Mouse (Mus musculus): ENCODE measurements at regions not wholly inside any gene's neighbourhood (a gene's known extent, or its start where the extent isn't known, plus 50 kb on each side); places are given as distances from the start of the nearest gene placed in this dataset.

GRCm38 (mm10) chr8:104008756-104009155 is 92.7 kb upstream of the Cdh5 start:
- no peaks in the 10 kb centered on the region for H3K27me3 ChIP-seq (ENCODE audit: control insufficient read depth, insufficient read depth, low read length)
- intact Hi-C loops (cut with DNase I), result no loop called here
- H3K9ac ChIP-seq (ENCODE audit: low read depth, low read length), result no peak overlapping the region

GRCm38 (mm10) chr8:104009306-104009705 is 92.1 kb upstream of the Cdh5 start:
- H3K79me2 ChIP-seq (replicated peaks; ENCODE audit: control insufficient read depth, insufficient read depth, low read length), result no peaks in the 10 kb centered on the region

More at GRCm38 (mm10) chr8:104008756-104009155, 92.7 kb upstream of the Cdh5 start:
- WGBS, result 77% methylated on average over 5 of the region's 5 CpGs
- no peak overlapping the region for H3K4me3 ChIP-seq
- H3K27ac ChIP-seq, result no peak overlapping the region
- no peak for DNase-seq
- no peak for TF ChIP-seq EP300 (IDR thresholded peaks at IDR 0.05; ENCODE audit: insufficient read depth, low read depth, low read length)
- H3K4me1 ChIP-seq (ENCODE audit: control insufficient read depth, insufficient read depth, low read length), result no peaks in the 10 kb centered on the region
- no peaks in the 10 kb centered on the region for H3K79me2 ChIP-seq (replicated peaks; ENCODE audit: control insufficient read depth, insufficient read depth, low read length)
- no peaks in the 10 kb centered on the region for H3K36me3 ChIP-seq (ENCODE audit: control insufficient read depth, insufficient read depth, low read length)

GRCm38 (mm10) chr8:104022231-104022630 is 79.2 kb upstream of the Cdh5 start:
- no peak for TF ChIP-seq EP300 (IDR thresholded peaks at IDR 0.05; ENCODE audit: insufficient read depth, low read depth, low read length)
- TF ChIP-seq CTCF (IDR thresholded peaks at IDR 0.05), result no peak
- TF ChIP-seq POLR2A (IDR thresholded peaks at IDR 0.05; ENCODE audit: insufficient read depth, low read depth, low read length), result no peak
- no peak overlapping the region for H3K4me3 ChIP-seq
- H3K27me3 ChIP-seq (ENCODE audit: control insufficient read depth, insufficient read depth, low read length), result no peaks in the 10 kb centered on the region
- H3K9ac ChIP-seq (ENCODE audit: low read depth, low read length), result no peak overlapping the region
- 69% methylated on average over 7 of the region's 7 CpGs for WGBS
- H3K79me2 ChIP-seq (replicated peaks; ENCODE audit: control insufficient read depth, insufficient read depth, low read length), result no peaks in the 10 kb centered on the region
- peaks cover 3% of the 10 kb centered on the region for H3K4me1 ChIP-seq (ENCODE audit: control insufficient read depth, insufficient read depth, low read length)
- intact Hi-C loops (cut with DNase I), result no loop called here
- no peaks in the 10 kb centered on the region for H3K36me3 ChIP-seq (ENCODE audit: control insufficient read depth, insufficient read depth, low read length)
- DNase-seq, result no peak
- H3K27ac ChIP-seq, result no peak overlapping the region

More at GRCm38 (mm10) chr8:104009306-104009705, 92.1 kb upstream of the Cdh5 start:
- intact Hi-C loops (cut with DNase I), result no loop called here
- TF ChIP-seq POLR2A (IDR thresholded peaks at IDR 0.05; ENCODE audit: insufficient read depth, low read depth, low read length), result no peak
- no peak for TF ChIP-seq EP300 (IDR thresholded peaks at IDR 0.05; ENCODE audit: insufficient read depth, low read depth, low read length)
- Histone ChIP-seq H3K9ac (ENCODE audit: low read depth, low read length) (no peak overlapping the region), H3K36me3 (ENCODE audit: control insufficient read depth, insufficient read depth, low read length) (no peaks in the 10 kb centered on the region), H3K27ac (no peak overlapping the region), H3K27me3 (ENCODE audit: control insufficient read depth, insufficient read depth, low read length) (no peaks in the 10 kb centered on the region), H3K4me3 (no peak overlapping the region), H3K4me1 (ENCODE audit: control insufficient read depth, insufficient read depth, low read length) (no peaks in the 10 kb centered on the region)
- no peak for DNase-seq
- 81% methylated on average over 6 of the region's 6 CpGs for WGBS

GRCm38 (mm10) chr8:104022691-104023509 is 78.5 kb upstream of the Cdh5 start:
- peak; percentile 41 to 67 for DNase-seq
- Histone ChIP-seq H3K36me3 (ENCODE audit: control insufficient read depth, insufficient read depth, low read length) (no peaks in the 10 kb centered on the region), H3K79me2 (replicated peaks; ENCODE audit: control insufficient read depth, insufficient read depth, low read length) (no peaks in the 10 kb centered on the region), H3K27ac (no peak overlapping the region), H3K9ac (ENCODE audit: low read depth, low read length) (no peak overlapping the region), H3K27me3 (ENCODE audit: control insufficient read depth, insufficient read depth, low read length) (no peaks in the 10 kb centered on the region), H3K4me3 (no peak overlapping the region), H3K4me1 (ENCODE audit: control insufficient read depth, insufficient read depth, low read length) (peaks cover 3% of the 10 kb centered on the region)
- no peak for TF ChIP-seq EP300 (IDR thresholded peaks at IDR 0.05; ENCODE audit: insufficient read depth, low read depth, low read length)
- TF ChIP-seq CTCF (IDR thresholded peaks at IDR 0.05), result no peak
- TF ChIP-seq POLR2A (IDR thresholded peaks at IDR 0.05; ENCODE audit: insufficient read depth, low read depth, low read length), result no peak
- 29% methylated on average over 9 of the region's 9 CpGs for WGBS
- intact Hi-C loops (cut with DNase I), result no loop called here

- Histone ChIP-seq H3K27ac (no peak overlapping the region), H3K36me3 (ENCODE audit: control insufficient read depth, insufficient read depth, low read length) (no peaks in the 10 kb centered on the region), H3K4me3 (no peak overlapping the region), H3K79me2 (replicated peaks; ENCODE audit: control insufficient read depth, insufficient read depth, low read length) (no peaks in the 10 kb centered on the region), H3K4me1 (ENCODE audit: control insufficient read depth, insufficient read depth, low read length) (peaks cover 3% of the 10 kb centered on the region), H3K27me3 (ENCODE audit: control insufficient read depth, insufficient read depth, low read length) (no peaks in the 10 kb centered on the region), H3K9ac (ENCODE audit: low read depth, low read length) (no peak overlapping the region)
- no peak for DNase-seq
- 80% methylated on average over 11 of the region's 11 CpGs for WGBS
- TF ChIP-seq POLR2A (IDR thresholded peaks at IDR 0.05; ENCODE audit: insufficient read depth, low read depth, low read length) (no peak), CTCF (IDR thresholded peaks at IDR 0.05) (peak; percentile 58)
- intact Hi-C loops (cut with DNase I), result loop anchor here (5.0 kb wide), 2 partner anchors 170 to 1240 kb away; partner anchors contain the start of gene Cdh11
These were observed 74.1 kb upstream of the Cdh5 start for GRCm38 (mm10) chr8:104027161-104027821.

GRCm38 (mm10) chr8:104028626-104029025 is 72.8 kb upstream of the Cdh5 start:
- Histone ChIP-seq H3K4me3 (no peak overlapping the region), H3K4me1 (ENCODE audit: control insufficient read depth, insufficient read depth, low read length) (no peaks in the 10 kb centered on the region), H3K36me3 (ENCODE audit: control insufficient read depth, insufficient read depth, low read length) (no peaks in the 10 kb centered on the region), H3K79me2 (replicated peaks; ENCODE audit: control insufficient read depth, insufficient read depth, low read length) (no peaks in the 10 kb centered on the region), H3K27ac (no peak overlapping the region), H3K27me3 (ENCODE audit: control insufficient read depth, insufficient read depth, low read length) (no peaks in the 10 kb centered on the region), H3K9ac (ENCODE audit: low read depth, low read length) (no peak overlapping the region)
- intact Hi-C loops (cut with DNase I), result loop anchor here (1.0 to 5.0 kb wide), 3 partner anchors 171 to 1241 kb away; partner anchors contain the start of gene Cdh11
- WGBS, result 3% methylated on average over 22 of the region's 22 CpGs
- TF ChIP-seq POLR2A (IDR thresholded peaks at IDR 0.05; ENCODE audit: insufficient read depth, low read depth, low read length) (no peak), EP300 (IDR thresholded peaks at IDR 0.05; ENCODE audit: insufficient read depth, low read depth, low read length) (peak; percentile 36; the same call in 1 of the 2 replicates), CTCF (IDR thresholded peaks at IDR 0.05) (peak; percentile 96)
- peak; percentile 81 to 86 for DNase-seq

All from heart, adult 2 months (tissue).